Mouse (Mus musculus) urinary bladder, postnatal 14 days (tissue): ENCODE results near the gene Clnk.
A peak's percentile ranks its signal among the peaks of the same experiment; 100 is the strongest.
"Not testable (repeated sequence)": the region's sequence is repeated elsewhere in the genome, so short reads cannot be mapped to it uniquely, and the experiment has no call there.

ENCODE experiments used
- DNase-seq: peaks from one replicate; pipeline ENCODE4 v3.0.0; 2021; ENCODE audit warnings: low spot score

Gene Clnk

GRCm38 (mm10) chr5:38876622-38877021, at the start of gene Clnk:
Gene Clnk, minus strand, starts transcription at chr5:38876812.
- DNase-seq: no peak

GRCm38 (mm10) chr5:38905271-38905670, 28.7 kb upstream of the Clnk start:
- DNase-seq: no peak

- no peak for DNase-seq
Measured at GRCm38 (mm10) chr5:38904528-38905044, 28.0 kb upstream of the Clnk start.

- no peak for DNase-seq
Measured at GRCm38 (mm10) chr5:38902889-38903288, 26.3 kb upstream of the Clnk start.

GRCm38 (mm10) chr5:38899051-38899450, 22.4 kb upstream of the Clnk start:
- peak; percentile 5 for DNase-seq

- no peak for DNase-seq
Measured at GRCm38 (mm10) chr5:38888646-38889045, 12.0 kb upstream of the Clnk start.

GRCm38 (mm10) chr5:38886623-38887275, 10.1 kb upstream of the Clnk start:
- no peak for DNase-seq

- DNase-seq: not testable (repeated sequence)
Measured at GRCm38 (mm10) chr5:38882635-38883034, 6.0 kb upstream of the Clnk start.

GRCm38 (mm10) chr5:38881728-38882620, 5.4 kb upstream of the Clnk start:
- DNase-seq: no peak

GRCm38 (mm10) chr5:38881416-38881727, 4.8 kb upstream of the Clnk start:
- DNase-seq: no peak

GRCm38 (mm10) chr5:38879989-38880706, 3.5 kb upstream of the Clnk start:
- DNase-seq: no peak

- DNase-seq: no peak
Measured at GRCm38 (mm10) chr5:38875403-38875802, 1.2 kb downstream of the Clnk start.

- no peak for DNase-seq
Measured at GRCm38 (mm10) chr5:38874931-38875330, 1.7 kb downstream of the Clnk start.

- no peak for DNase-seq
Measured at GRCm38 (mm10) chr5:38872906-38873305, 3.7 kb downstream of the Clnk start.

- DNase-seq: no peak
Measured at GRCm38 (mm10) chr5:38871591-38871990, 5.0 kb downstream of the Clnk start.

- DNase-seq: no peak
Measured at GRCm38 (mm10) chr5:38870485-38870884, 6.1 kb downstream of the Clnk start.

GRCm38 (mm10) chr5:38869976-38870375, 6.6 kb downstream of the Clnk start:
- no peak for DNase-seq

GRCm38 (mm10) chr5:38864624-38865023, 12.0 kb downstream of the Clnk start:
- no peak for DNase-seq

- no peak for DNase-seq
Measured at GRCm38 (mm10) chr5:38863029-38863428, 13.6 kb downstream of the Clnk start.

GRCm38 (mm10) chr5:38862288-38862985, 14.2 kb downstream of the Clnk start:
- no peak for DNase-seq

GRCm38 (mm10) chr5:38858015-38858721, 18.4 kb downstream of the Clnk start:
- no peak for DNase-seq
